Mouse (Mus musculus): ENCODE measurements around the gene Kcne1.

DNA sequence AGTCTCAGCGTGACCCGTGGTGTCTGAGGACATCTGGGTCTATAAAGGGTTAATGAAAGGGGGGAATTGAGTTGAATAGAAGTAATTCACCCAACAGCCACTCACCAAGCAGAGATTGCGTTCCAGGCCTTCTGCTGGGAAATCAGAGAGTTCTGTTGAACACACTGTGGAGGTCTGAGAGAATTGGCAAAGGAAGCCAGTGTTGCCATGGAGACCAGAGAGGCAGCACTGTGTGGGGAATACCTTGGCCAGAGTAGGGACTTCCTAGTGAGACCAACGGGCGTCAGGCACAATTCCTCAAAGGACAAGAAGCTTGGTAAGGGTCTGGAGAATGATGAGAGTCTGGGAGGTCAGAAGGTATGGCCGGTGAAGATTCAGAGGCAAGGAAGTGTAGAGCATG lies 23.2 kb upstream of the Kcne1 start:
- TF ChIP-seq CTCF (conservative IDR thresholded peaks at IDR 0.05; ENCODE audit: insufficient read depth, insufficient read length, low read depth, low read length) (no peak), POLR2A (IDR thresholded peaks at IDR 0.05; ENCODE audit: low read depth, low read length) (no peak)
